Mouse (Mus musculus) embryo, embryonic 10 days (tissue): ENCODE measurements at regions not wholly inside any gene's neighbourhood (a gene's known extent, or its start where the extent isn't known, plus 50 kb on each side); places are given as distances from the start of the nearest gene placed in this dataset.

Source experiments
- DNase-seq: peaks from one replicate; pipeline ENCODE4 v3.0.0-alpha.2; 2015; ENCODE audit warnings: low spot score

DNA sequence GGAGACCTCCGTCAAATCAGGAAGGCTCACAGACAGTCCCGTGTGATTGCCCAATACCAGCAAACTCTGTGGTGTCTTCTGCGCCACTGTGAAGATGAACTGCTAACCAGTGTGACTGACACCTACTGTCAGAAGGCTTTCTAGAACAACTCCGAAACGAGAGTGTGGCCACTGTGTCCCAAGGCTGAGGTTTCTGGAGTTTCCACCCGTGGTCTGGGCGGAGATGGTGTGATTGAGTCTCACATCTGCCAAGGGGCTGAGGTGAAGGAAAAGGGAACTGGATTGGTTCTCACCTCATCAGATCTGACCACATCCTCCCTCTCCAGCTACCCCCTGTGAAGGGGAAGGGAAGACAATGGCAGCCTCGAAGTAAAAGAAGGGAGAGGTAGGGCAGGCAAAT is 79.6 kb upstream of the 4930412O13Rik start:
- no peak for DNase-seq

DNA sequence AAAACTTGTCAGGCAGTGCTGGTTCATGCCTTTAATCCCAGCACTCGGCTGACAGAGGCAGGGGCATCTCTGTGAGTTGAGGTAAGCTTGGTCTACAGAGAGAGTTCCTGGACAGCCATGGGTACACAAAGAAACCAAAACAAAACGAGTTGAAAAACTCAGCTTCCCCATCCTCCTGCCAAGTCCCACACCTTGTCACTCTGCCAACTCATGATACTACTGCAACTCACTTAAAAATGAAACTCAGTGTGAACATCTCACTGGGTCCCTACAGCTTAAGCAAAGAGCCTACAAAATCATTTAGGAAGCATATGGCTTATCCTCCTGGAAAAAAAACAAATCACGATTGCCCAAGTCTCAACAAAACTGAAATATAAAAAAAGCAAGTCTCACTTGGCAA is 76.7 kb upstream of the 4930412O13Rik start:
- DNase-seq = no peak

DNA sequence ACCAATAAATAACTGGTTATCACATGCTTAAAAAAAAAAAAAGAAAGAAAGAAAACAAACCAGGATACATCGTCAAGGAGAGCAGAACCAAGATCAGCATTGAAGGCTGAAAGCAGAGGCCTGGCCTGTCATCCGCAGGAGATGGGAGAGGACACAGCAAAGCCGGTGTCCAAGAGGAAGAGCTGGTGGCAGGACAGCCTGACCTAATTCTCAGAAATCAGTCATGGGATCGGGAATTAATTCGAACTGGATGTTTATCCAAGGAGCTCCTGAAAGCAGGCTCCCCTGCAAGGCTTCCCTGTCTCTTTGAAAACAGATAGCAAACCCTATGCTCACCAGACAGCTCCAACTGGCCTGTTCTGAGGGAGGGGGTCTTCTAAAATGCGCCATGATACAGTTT is 75.5 kb upstream of the 4930412O13Rik start:
- no peak for DNase-seq
